Mouse (Mus musculus) ZHBTc4 (cell line): ENCODE measurements around the gene Epn2.
"Not testable (repeated sequence)": the region's sequence is repeated elsewhere in the genome, so short reads cannot be mapped to it uniquely, and the experiment has no call there.

Source experiments
- DNase-seq: peaks from one replicate; pipeline ENCODE4 v3.0.0-alpha.2; 2011; ENCODE audit warnings: low read depth, low spot score

Epn2 gene

GRCm38 (mm10) chr11:61592061-61592460 is 12.6 kb upstream of the Epn2 start:
- no peak for DNase-seq

- DNase-seq, result no peak
These were observed 11.2 kb upstream of the Epn2 start for GRCm38 (mm10) chr11:61590516-61591213.

GRCm38 (mm10) chr11:61585421-61585820 is 5.9 kb upstream of the Epn2 start:
- no peak for DNase-seq

GRCm38 (mm10) chr11:61584830-61585229 is 5.3 kb upstream of the Epn2 start:
- peak; percentile 90 for DNase-seq

DNA sequence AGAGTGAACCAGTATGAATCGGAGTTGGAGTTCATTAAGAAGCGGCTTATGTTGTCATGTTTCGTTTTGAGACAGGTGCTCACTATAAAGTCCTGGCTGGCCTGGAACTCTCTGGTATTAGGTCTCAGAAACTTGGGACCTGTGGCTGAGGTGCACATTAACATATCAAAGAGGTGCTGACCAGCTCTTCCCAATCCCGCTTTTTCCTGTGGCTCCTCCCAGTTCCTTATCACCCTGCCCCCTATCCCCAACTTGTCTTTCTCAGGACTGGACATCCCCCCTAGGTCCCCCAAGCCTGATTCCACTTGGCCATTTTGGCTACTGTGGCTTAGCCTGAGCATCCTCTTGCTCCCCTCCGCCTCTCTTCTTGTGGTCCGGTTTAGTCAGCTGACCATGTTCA is 4.6 kb upstream of the Epn2 start:
- DNase-seq, result peak; percentile 69

DNA sequence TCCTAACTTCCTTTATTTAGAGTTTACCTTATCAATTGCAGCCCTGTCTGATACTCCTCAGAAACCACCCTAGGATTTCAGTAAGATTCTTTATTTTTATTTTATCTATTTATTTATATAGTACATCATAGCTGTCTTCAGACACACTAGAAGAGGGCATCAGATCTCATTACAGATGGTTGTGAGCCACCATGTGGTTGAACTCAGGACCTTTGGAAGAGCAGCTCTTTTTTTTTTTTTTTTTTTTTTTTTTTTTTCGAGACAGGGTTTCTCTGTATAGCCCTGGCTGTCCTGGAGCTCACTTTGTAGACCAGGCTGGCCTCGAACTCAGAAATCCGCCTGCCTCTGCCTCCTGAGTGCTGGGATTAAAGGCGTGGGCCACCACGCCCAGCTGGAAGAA is 3.3 kb upstream of the Epn2 start:
- not testable (repeated sequence) for DNase-seq

GRCm38 (mm10) chr11:61579878-61580381 is 443 bp upstream of the Epn2 start:
- no peak for DNase-seq

DNA sequence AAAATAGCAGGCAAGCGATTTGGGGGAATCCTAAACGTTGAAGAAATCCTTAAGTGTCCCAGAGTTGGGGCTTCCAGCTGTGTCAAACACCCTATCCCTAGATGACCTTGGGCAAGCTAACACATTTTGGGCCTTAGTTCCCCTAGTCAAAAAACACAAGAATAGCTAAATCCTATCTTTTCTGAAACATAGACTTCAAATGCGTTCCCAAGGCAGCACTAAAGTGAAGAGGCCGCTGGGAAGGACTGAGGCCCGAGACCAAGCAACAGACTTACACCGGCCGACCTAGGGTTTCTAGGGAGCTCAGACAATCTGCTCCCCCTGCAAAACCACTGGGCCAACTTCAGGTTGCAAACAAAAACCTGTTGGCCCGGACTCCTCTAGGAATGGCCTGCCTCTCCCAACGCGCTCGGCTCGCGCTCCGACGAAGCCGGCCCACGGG is 925 bp downstream of the Epn2 start:
- DNase-seq, result peak; percentile 49

DNA sequence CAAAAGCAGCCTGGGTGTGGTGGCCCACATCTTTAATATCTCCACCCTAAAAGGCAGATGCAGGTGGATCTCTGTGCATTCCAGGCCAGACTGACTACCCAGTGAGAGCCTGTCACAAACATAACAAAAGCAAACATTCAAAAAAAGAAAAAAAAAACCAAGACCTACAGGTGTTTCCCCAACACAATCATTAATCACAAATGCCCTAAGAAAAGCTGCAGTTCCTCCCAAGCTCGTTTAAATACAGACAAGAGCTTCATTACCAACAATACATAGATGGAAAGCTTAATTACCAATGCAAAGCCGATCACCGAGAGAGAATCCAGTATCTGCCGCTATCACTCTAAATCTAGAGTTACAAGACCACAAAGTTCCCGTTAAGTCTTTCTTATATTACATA is 1.5 kb downstream of the Epn2 start:
- no peak for DNase-seq

- no peak for DNase-seq
These were observed 2.1 kb downstream of the Epn2 start for GRCm38 (mm10) chr11:61577349-61577748.

DNA sequence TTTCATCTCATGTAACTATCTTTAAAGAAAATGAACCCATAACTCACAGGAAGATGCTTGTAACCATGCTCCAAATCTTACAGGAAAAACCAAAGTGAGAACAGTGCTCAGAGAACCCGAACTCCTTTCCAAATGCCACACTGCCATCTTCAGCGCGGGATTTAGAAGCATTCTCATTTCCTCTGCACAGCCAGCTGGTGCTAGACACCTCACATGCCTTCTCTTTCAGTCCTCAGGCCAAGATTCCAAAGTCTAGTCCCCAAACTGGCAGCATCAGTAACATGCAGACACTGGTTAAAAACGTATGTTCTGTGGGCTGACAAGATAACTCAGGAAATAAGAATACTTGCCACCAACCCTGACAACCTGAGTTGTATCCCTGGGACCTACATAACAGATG is 6.2 kb downstream of the Epn2 start:
- no peak for DNase-seq

GRCm38 (mm10) chr11:61571225-61571624 is 8.3 kb downstream of the Epn2 start:
- no peak for DNase-seq

- DNase-seq, result no peak
These were observed 9.8 kb downstream of the Epn2 start for GRCm38 (mm10) chr11:61569671-61570070.

- DNase-seq, result no peak
These were observed 14.9 kb downstream of the Epn2 start for GRCm38 (mm10) chr11:61564566-61564965.

DNA sequence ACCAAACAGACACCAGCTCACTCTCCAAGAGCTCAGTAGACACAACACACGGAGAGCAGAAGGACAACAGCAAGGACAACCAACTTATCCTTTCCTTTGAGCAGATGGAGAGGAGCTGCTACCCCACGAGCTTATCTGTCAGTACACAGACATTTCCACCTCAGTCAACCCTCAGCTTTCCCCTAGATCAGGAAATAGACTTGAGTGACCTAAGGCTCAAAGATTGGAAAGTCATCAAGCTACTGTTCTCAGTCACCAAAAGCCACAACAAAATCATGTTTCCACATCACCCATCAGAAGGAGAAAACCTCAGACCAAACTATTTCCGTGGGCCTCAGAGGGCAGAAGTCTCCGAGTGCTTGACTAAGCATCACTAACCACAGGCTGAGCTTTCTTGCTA is 15.5 kb downstream of the Epn2 start:
- no peak for DNase-seq

DNA sequence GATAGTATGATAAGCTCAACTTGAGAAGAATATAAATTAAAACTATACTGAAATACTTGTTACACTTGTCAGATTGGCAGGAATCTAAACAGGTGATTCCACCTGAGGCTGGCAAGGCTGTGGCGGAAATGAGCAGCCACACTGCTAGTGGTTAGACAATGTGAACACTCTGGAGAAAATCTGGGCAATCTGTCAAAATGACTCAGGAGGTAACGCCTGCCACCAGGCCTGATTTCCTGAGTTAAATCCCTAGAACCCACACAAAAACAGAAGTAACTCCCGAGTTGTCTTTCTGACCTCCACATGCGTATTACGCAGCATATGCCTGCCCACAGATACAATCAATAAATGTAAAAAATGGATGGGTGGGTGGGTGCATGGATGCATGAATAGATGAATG is 17.1 kb downstream of the Epn2 start:
- no peak for DNase-seq

DNA sequence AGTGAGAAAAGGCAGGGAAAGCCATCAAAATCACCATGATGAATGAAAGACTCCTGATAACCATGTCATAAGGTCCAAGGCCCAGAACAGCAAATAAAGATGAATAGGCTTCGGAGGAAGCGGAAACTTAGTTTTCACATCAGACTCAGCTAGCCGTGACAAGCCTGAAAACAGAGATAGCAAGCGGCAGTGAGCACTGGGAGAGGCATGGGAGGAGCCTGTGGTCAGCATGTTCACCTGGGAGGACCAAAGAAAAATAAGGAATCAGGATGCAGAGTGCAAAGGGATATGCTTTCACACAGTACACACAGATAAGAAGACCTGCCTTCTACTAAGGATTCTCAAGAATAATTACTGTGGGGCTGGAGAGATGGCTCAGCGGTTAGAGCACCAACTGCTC is 19.9 kb downstream of the Epn2 start:
- no peak for DNase-seq

DNA sequence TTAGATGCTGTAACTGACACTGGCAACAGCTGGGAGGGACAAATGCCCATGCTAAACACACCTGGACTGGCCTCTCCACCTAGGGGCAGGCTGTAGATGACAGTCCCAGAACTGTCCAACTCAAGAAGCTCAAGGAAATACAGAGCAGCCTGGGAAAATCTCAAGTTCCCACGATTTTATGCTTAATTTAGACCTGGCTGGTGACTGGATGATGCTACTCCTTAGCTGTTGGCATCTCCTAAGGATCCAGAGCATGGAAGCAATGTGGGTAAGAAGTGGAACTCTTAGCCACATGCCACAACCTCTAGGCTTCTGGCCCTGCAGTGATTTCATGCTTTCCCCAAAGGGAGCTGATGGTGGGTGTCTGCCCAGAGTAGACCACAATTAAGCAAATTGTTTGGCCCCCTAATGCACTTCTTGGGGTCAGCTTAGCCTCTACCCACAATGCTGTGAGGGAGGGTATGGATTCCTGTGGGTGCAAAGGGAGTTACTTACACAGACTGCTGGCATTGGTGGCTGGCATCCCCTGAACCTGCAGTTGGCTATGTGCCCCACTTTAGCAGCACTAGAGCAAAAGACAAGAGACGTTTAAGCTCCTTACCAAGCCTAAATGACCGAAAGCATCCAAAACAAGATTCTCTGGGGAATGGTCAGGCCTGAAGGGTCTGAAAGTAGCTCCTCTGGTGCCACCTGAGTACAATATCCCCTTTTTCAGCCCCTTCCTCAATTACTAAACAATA is 26.3 kb downstream of the Epn2 start:
- DNase-seq, result no peak

DNA sequence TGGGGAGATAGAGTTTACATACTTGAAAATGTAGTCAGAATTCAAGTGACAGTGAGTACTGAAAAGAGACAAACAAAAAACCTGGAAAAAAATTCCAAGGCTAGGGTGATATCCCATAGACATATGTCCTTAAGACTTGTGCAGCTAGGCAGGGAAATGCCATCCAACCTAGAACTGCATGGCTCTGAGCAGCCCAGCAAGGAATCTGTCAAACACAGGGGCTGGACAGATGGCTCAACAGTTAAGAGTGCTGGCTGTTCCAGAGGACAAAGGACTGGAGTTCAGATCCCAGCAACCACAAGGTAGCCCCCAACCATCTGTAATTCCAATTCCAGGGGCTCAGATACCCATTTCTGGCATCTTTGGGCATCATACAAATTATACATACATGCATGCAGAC is 28.9 kb downstream of the Epn2 start:
- DNase-seq, result no peak

DNA sequence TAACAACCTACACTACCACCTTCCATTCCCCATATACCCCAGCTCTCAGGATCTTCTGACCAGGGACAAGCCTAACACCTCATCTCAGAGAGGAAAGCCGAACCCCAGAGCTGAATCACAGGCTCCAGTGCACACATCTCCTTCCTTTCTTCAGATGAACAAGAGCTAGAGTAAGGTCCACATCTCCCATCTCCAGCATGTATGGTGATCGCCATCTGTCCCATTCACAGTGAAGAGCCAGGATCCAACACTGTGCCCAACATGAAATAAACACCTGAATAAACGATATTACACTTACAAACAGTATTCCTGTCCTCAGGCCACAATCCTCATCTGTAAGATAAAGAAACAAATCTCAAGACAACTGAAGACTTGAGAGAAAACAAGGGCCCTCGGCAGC is 31.8 kb downstream of the Epn2 start:
- no peak for DNase-seq

- no peak for DNase-seq
These were observed 33.0 kb downstream of the Epn2 start for GRCm38 (mm10) chr11:61546452-61546851.

- no peak for DNase-seq
These were observed 33.9 kb downstream of the Epn2 start for GRCm38 (mm10) chr11:61545586-61545985.

DNA sequence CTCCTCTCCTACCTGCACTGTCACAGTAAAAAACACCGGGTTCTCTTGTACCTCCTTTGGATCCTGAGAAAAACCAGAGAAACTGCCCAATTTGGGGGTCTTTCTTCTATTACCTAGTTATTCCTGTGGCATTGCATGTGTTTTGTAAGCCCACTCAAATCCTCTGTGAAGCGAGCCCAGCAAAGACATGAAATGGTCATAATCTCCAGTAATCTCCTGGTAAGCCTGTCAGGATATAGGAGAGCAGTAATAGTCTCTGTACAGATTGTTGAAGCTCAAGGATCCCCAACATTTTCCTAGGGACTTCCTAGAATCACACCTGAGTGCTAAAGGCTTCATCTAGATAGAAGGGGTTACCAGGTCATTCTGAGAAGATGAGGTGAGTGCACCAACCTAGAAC is 38.4 kb downstream of the Epn2 start:
- no peak for DNase-seq
